Mouse (Mus musculus) ovary, postnatal 14 days (tissue): ENCODE measurements around the gene Rps6kc1.
A peak's percentile ranks its signal among the peaks of the same experiment; 100 is the strongest.
"Not testable (repeated sequence)": the region's sequence is repeated elsewhere in the genome, so short reads cannot be mapped to it uniquely, and the experiment has no call there.

Experiments used
- DNase-seq: peaks from one replicate; pipeline ENCODE4 v3.0.0; 2022; ENCODE audit warnings: low spot score

Rps6kc1 gene

GRCm38 (mm10) chr1:190911415-190912123 lies at the start of gene Rps6kc1:
Rps6kc1 (minus strand) TSS chr1:190911770.
- peak; percentile 63 for DNase-seq

- no peak for DNase-seq
Measured at GRCm38 (mm10) chr1:190958821-190959220, 47.3 kb upstream of the Rps6kc1 start.

- no peak for DNase-seq
Measured at GRCm38 (mm10) chr1:190953009-190953408, 41.4 kb upstream of the Rps6kc1 start.

GRCm38 (mm10) chr1:190951014-190951413 lies 39.4 kb upstream of the Rps6kc1 start:
- no peak for DNase-seq

- no peak for DNase-seq
Measured at GRCm38 (mm10) chr1:190948846-190949245, 37.3 kb upstream of the Rps6kc1 start.

GRCm38 (mm10) chr1:190948439-190948838 lies 36.9 kb upstream of the Rps6kc1 start:
- no peak for DNase-seq

- DNase-seq: no peak
Measured at GRCm38 (mm10) chr1:190947986-190948385, 36.4 kb upstream of the Rps6kc1 start.

GRCm38 (mm10) chr1:190944109-190944760 lies 32.7 kb upstream of the Rps6kc1 start:
- DNase-seq: peak; percentile 67

GRCm38 (mm10) chr1:190939803-190940202 lies 28.2 kb upstream of the Rps6kc1 start:
- no peak for DNase-seq

- no peak for DNase-seq
Measured at GRCm38 (mm10) chr1:190930181-190930580, 18.6 kb upstream of the Rps6kc1 start.

GRCm38 (mm10) chr1:190929010-190929695 lies 17.6 kb upstream of the Rps6kc1 start:
- DNase-seq: peak; percentile 26

- DNase-seq: peak; percentile 93
Measured at GRCm38 (mm10) chr1:190928370-190929009, 16.9 kb upstream of the Rps6kc1 start.

- DNase-seq: no peak
Measured at GRCm38 (mm10) chr1:190927751-190928369, 16.3 kb upstream of the Rps6kc1 start.

GRCm38 (mm10) chr1:190927311-190927710 lies 15.7 kb upstream of the Rps6kc1 start:
- DNase-seq: no peak

GRCm38 (mm10) chr1:190924812-190925211 lies 13.2 kb upstream of the Rps6kc1 start, which contains the start of gene Angel2:
Angel2 (plus strand) TSS chr1:190925112.
- not testable (repeated sequence) for DNase-seq

GRCm38 (mm10) chr1:190919725-190920469 lies 8.3 kb upstream of the Rps6kc1 start:
- no peak for DNase-seq

- no peak for DNase-seq
Measured at GRCm38 (mm10) chr1:190918938-190919337, 7.4 kb upstream of the Rps6kc1 start.

- DNase-seq: no peak
Measured at GRCm38 (mm10) chr1:190912623-190913022, 1.1 kb upstream of the Rps6kc1 start.

- no peak for DNase-seq
Measured at GRCm38 (mm10) chr1:190910836-190911235, 734 bp downstream of the Rps6kc1 start.

GRCm38 (mm10) chr1:190904714-190905113 lies 6.9 kb downstream of the Rps6kc1 start:
- no peak for DNase-seq

- DNase-seq: no peak
Measured at GRCm38 (mm10) chr1:190904136-190904535, 7.4 kb downstream of the Rps6kc1 start.
